Mouse (Mus musculus) G1E (cell line): ENCODE measurements around the gene Nrip3. TPM values are rescaled to one million over a fixed set of nuclear protein-coding genes. Genes with fewer than 3 reads are reported as not detected.

Source experiments
- ATAC-seq: 2 replicates; pipeline ENCODE4 v1.8.0; 2016; ENCODE audit warnings: mild to moderate bottlenecking; ENCODE audit not compliant: insufficient number of reproducible peaks, poor library complexity, low FRiP score, severe bottlenecking; ENCODE audit errors: extremely low read depth
- DNase-seq: peaks from one replicate; pipeline ENCODE4 v3.0.0; 2012; ENCODE audit warnings: low spot score
- H3K27me3 ChIP-seq: 2 replicates; pipeline ENCODE4 v1.6.1; 2012; ENCODE audit warnings: mild to moderate bottlenecking, low read length, inconsistent platforms; ENCODE audit not compliant: insufficient read depth
- H3K36me3 ChIP-seq: replicated peaks from 2 replicates; pipeline ENCODE3; 2012; ENCODE audit warnings: mild to moderate bottlenecking, inconsistent platforms
- H3K4me1 ChIP-seq: 2 replicates; pipeline ENCODE4 v1.6.1; 2012; ENCODE audit warnings: low read depth, low read length, inconsistent platforms, mixed read lengths; ENCODE audit not compliant: insufficient read depth
- H3K4me3 ChIP-seq: 2 replicates; pipeline ENCODE4 v1.5.1; 2012; ENCODE audit warnings: low read depth, mild to moderate bottlenecking, inconsistent platforms, low read length, moderate library complexity, mixed read lengths
- H3K9me3 ChIP-seq: replicated peaks from 2 replicates; pipeline ENCODE4 v1.6.1; 2012; ENCODE audit warnings: inconsistent platforms
- CTCF ChIP-seq: IDR thresholded peaks from 2 replicates; pipeline ENCODE4 v1.5.1; 2012; ENCODE audit warnings: low read depth, low read length, inconsistent platforms, mixed read lengths
- GATA1 ChIP-seq: IDR thresholded peaks from 2 replicates; pipeline ENCODE4 v1.6.1; 2012; ENCODE audit warnings: borderline replicate concordance, low read length, inconsistent platforms, mixed read lengths
- GATA2 ChIP-seq: IDR thresholded peaks from 2 replicates; pipeline ENCODE4 v1.6.1; 2012; ENCODE audit warnings: low read depth, low read length, inconsistent platforms, borderline replicate concordance
- POLR2AphosphoS5 ChIP-seq: IDR thresholded peaks from 2 replicates; pipeline ENCODE4 v1.6.1; 2012; ENCODE audit warnings: low read depth, low read length, inconsistent platforms; ENCODE audit not compliant: insufficient replicate concordance
- TAL1 ChIP-seq: conservative IDR thresholded peaks from 2 replicates; pipeline ENCODE4 v1.6.1; 2012; ENCODE audit warnings: low read depth, low read length, inconsistent platforms, mixed read lengths
- polyA plus RNA-seq: library from polyadenylated mRNA; stranded (reverse); fragments of >175 nt; gene quantifications from 2 replicates; pipeline ENCODE4 v1.2.3, GENCODE M21; 2012
- total RNA-seq, 2 experiments: library from RNA; stranded (forward) in 1 of 2; stranded (reverse) in 1 of 2; fragments of 200-1000 nt in 1 of 2; fragments of >200 nt in 1 of 2; fragmentation: Nextera tagmentation in 1 of 2; gene quantifications; 2 replicates each; pipeline ENCODE4 v1.2.3; 2014 to 2017

Nrip3 gene
- total and polyA plus RNA-seq, 3 experiments: 0.55 TPM; not detected in 2

- ATAC-seq (no peak), DNase-seq (no peak)
- peaks cover 52% of the 10 kb centered on the region for H3K36me3 ChIP-seq
- H3K4me1 ChIP-seq: peaks cover 18% of the 10 kb centered on the region
- H3K9me3 ChIP-seq: no peaks in the 10 kb centered on the region
- TF ChIP-seq POLR2AphosphoS5: no peak
- TF ChIP-seq GATA2: no peak
- no peak for TF ChIP-seq CTCF
- no peak for TF ChIP-seq TAL1
- no peak for TF ChIP-seq GATA1
- H3K4me3 ChIP-seq: no peak overlapping the region
- no peaks in the 10 kb centered on the region for H3K27me3 ChIP-seq
These were observed 31.7 kb upstream of the Nrip3 start for GRCm38 (mm10) chr7:109813330-109814140.

GRCm38 (mm10) chr7:109807616-109808485 lies 26.0 kb upstream of the Nrip3 start:
- no peaks in the 10 kb centered on the region for H3K9me3 ChIP-seq
- H3K4me1 ChIP-seq: peaks cover 14% of the 10 kb centered on the region
- H3K27me3 ChIP-seq: no peaks in the 10 kb centered on the region
- TF ChIP-seq GATA1 (no peak), CTCF (no peak), TAL1 (no peak), POLR2AphosphoS5 (no peak), GATA2 (no peak)
- no peak overlapping the region for H3K4me3 ChIP-seq
- H3K36me3 ChIP-seq: peaks cover 50% of the 10 kb centered on the region
- DNase-seq (no peak), ATAC-seq (peak; percentile 45)

GRCm38 (mm10) chr7:109804843-109805242 lies 23.0 kb upstream of the Nrip3 start:
- peaks cover 17% of the 10 kb centered on the region for H3K4me1 ChIP-seq
- H3K27me3 ChIP-seq: no peaks in the 10 kb centered on the region
- TF ChIP-seq POLR2AphosphoS5: no peak
- peak; percentile 62 for TF ChIP-seq CTCF
- H3K9me3 ChIP-seq: no peaks in the 10 kb centered on the region
- ATAC-seq (no peak), DNase-seq (no peak)
- peaks cover 59% of the 10 kb centered on the region for H3K36me3 ChIP-seq
- no peak overlapping the region for H3K4me3 ChIP-seq

- DNase-seq: no peak
- peaks cover 17% of the 10 kb centered on the region for H3K4me1 ChIP-seq
- H3K4me3 ChIP-seq: no peak overlapping the region
- no peak for TF ChIP-seq GATA2
- no peak for TF ChIP-seq GATA1
- TF ChIP-seq TAL1: no peak
- no peak for TF ChIP-seq CTCF
- no peak for TF ChIP-seq POLR2AphosphoS5
- H3K36me3 ChIP-seq: peaks cover 59% of the 10 kb centered on the region
- no peak for ATAC-seq
- no peaks in the 10 kb centered on the region for H3K27me3 ChIP-seq
- H3K9me3 ChIP-seq: no peaks in the 10 kb centered on the region
These were observed 22.5 kb upstream of the Nrip3 start for GRCm38 (mm10) chr7:109804355-109804754.

GRCm38 (mm10) chr7:109803516-109803915 lies 21.7 kb upstream of the Nrip3 start:
- Histone ChIP-seq H3K4me1 (peaks cover 14% of the 10 kb centered on the region), H3K36me3 (peaks cover 57% of the 10 kb centered on the region), H3K27me3 (no peaks in the 10 kb centered on the region), H3K9me3 (no peaks in the 10 kb centered on the region), H3K4me3 (no peak overlapping the region)
- DNase-seq (no peak), ATAC-seq (no peak)
- TF ChIP-seq TAL1 (no peak), GATA2 (no peak), POLR2AphosphoS5 (no peak), GATA1 (no peak), CTCF (no peak)

- Histone ChIP-seq H3K36me3 (peaks cover 45% of the 10 kb centered on the region), H3K9me3 (no peaks in the 10 kb centered on the region), H3K4me1 (peaks cover 8% of the 10 kb centered on the region), H3K27me3 (no peaks in the 10 kb centered on the region), H3K4me3 (no peak overlapping the region)
- ATAC-seq (no peak), DNase-seq (no peak)
- no peak for TF ChIP-seq CTCF
- no peak for TF ChIP-seq TAL1
- TF ChIP-seq GATA1: no peak
- TF ChIP-seq GATA2: no peak
- TF ChIP-seq POLR2AphosphoS5: no peak
These were observed 18.8 kb upstream of the Nrip3 start for GRCm38 (mm10) chr7:109800626-109801025.
